Mouse (Mus musculus): ENCODE results near the gene Astn2. TPM values are rescaled to one million over a fixed set of nuclear protein-coding genes. Genes with fewer than 3 reads are reported as not detected.

Astn2 gene
- polyA plus RNA-seq, 1 experiment: 1.1 TPM

GRCm38 (mm10) chr4:65642611-65643010 lies 761.8 kb downstream of the Astn2 start:
- WGBS: 46% methylated on average over 5 of the region's 5 CpGs
- H3K4me3 ChIP-seq (replicated peaks; ENCODE audit: control insufficient read depth, low read depth, low read length): no peak overlapping the region
- TF ChIP-seq POLR2A (IDR thresholded peaks at IDR 0.05; ENCODE audit: borderline replicate concordance, control insufficient read depth, low read depth, low read length): no peak
- no peak overlapping the region for H3K27ac ChIP-seq (ENCODE audit: control insufficient read depth, insufficient read depth, low read depth, low read length, poor library complexity)
- no peaks in the 10 kb centered on the region for H3K4me1 ChIP-seq (ENCODE audit: control insufficient read depth, insufficient read depth, low read length)

GRCm38 (mm10) chr4:65638231-65638630 lies 766.2 kb downstream of the Astn2 start:
- H3K4me3 ChIP-seq (replicated peaks; ENCODE audit: control insufficient read depth, low read depth, low read length): no peak overlapping the region
- H3K4me1 ChIP-seq (ENCODE audit: control insufficient read depth, insufficient read depth, low read length): no peaks in the 10 kb centered on the region
- WGBS: 54% methylated on average over 3 of the region's 3 CpGs
- no peak overlapping the region for H3K27ac ChIP-seq (ENCODE audit: control insufficient read depth, insufficient read depth, low read depth, low read length, poor library complexity)
- TF ChIP-seq POLR2A (IDR thresholded peaks at IDR 0.05; ENCODE audit: borderline replicate concordance, control insufficient read depth, low read depth, low read length) (no peak), CTCF (IDR thresholded peaks at IDR 0.05; ENCODE audit: control insufficient read depth, insufficient read depth, low read length) (no peak)

GRCm38 (mm10) chr4:65620125-65620524 lies 784.3 kb downstream of the Astn2 start:
- TF ChIP-seq CTCF (IDR thresholded peaks at IDR 0.05; ENCODE audit: control insufficient read depth, insufficient read depth, low read length): no peak
- TF ChIP-seq POLR2A (IDR thresholded peaks at IDR 0.05; ENCODE audit: borderline replicate concordance, control insufficient read depth, low read depth, low read length): no peak

GRCm38 (mm10) chr4:65613135-65613534 lies 791.3 kb downstream of the Astn2 start:
- no peak overlapping the region for H3K4me3 ChIP-seq (replicated peaks; ENCODE audit: control insufficient read depth, low read depth, low read length)
- WGBS: 95% methylated on average over 14 of the region's 14 CpGs
- no peak for TF ChIP-seq CTCF (IDR thresholded peaks at IDR 0.05; ENCODE audit: control insufficient read depth, insufficient read depth, low read length)
- TF ChIP-seq POLR2A (IDR thresholded peaks at IDR 0.05; ENCODE audit: borderline replicate concordance, control insufficient read depth, low read depth, low read length): no peak
- H3K4me1 ChIP-seq (ENCODE audit: control insufficient read depth, insufficient read depth, low read length): no peaks in the 10 kb centered on the region
- no peak overlapping the region for H3K27ac ChIP-seq (ENCODE audit: control insufficient read depth, insufficient read depth, low read depth, low read length, poor library complexity)

More at GRCm38 (mm10) chr4:65620125-65620524, 784.3 kb downstream of the Astn2 start:
- no peak overlapping the region for H3K27ac ChIP-seq (ENCODE audit: control insufficient read depth, insufficient read depth, low read depth, low read length, poor library complexity)
- WGBS: 80% methylated on average over 3 of the region's 3 CpGs
- H3K4me3 ChIP-seq (replicated peaks; ENCODE audit: control insufficient read depth, low read depth, low read length): no peak overlapping the region
- H3K4me1 ChIP-seq (ENCODE audit: control insufficient read depth, insufficient read depth, low read length): no peaks in the 10 kb centered on the region

GRCm38 (mm10) chr4:65610896-65611295 lies 793.5 kb downstream of the Astn2 start:
- Histone ChIP-seq H3K4me3 (replicated peaks; ENCODE audit: control insufficient read depth, low read depth, low read length) (no peak overlapping the region), H3K4me1 (ENCODE audit: control insufficient read depth, insufficient read depth, low read length) (no peaks in the 10 kb centered on the region), H3K27ac (ENCODE audit: control insufficient read depth, insufficient read depth, low read depth, low read length, poor library complexity) (no peak overlapping the region)
- 85% methylated on average over 6 of the region's 6 CpGs for WGBS
- no peak for TF ChIP-seq CTCF (IDR thresholded peaks at IDR 0.05; ENCODE audit: control insufficient read depth, insufficient read depth, low read length)
- no peak for TF ChIP-seq POLR2A (IDR thresholded peaks at IDR 0.05; ENCODE audit: borderline replicate concordance, control insufficient read depth, low read depth, low read length)

- no peak overlapping the region for H3K27ac ChIP-seq (ENCODE audit: control insufficient read depth, insufficient read depth, low read depth, low read length, poor library complexity)
- no peak overlapping the region for H3K4me3 ChIP-seq (replicated peaks; ENCODE audit: control insufficient read depth, low read depth, low read length)
- no peaks in the 10 kb centered on the region for H3K4me1 ChIP-seq (ENCODE audit: control insufficient read depth, insufficient read depth, low read length)
- TF ChIP-seq CTCF (IDR thresholded peaks at IDR 0.05; ENCODE audit: control insufficient read depth, insufficient read depth, low read length): no peak
- no peak for TF ChIP-seq POLR2A (IDR thresholded peaks at IDR 0.05; ENCODE audit: borderline replicate concordance, control insufficient read depth, low read depth, low read length)
- 87% methylated on average over 5 of the region's 5 CpGs for whole genome bisulfite sequencing
Observed at GRCm38 (mm10) chr4:65610329-65610728, 794.1 kb downstream of the Astn2 start.

GRCm38 (mm10) chr4:65608112-65608511 lies 796.3 kb downstream of the Astn2 start:
- TF ChIP-seq POLR2A (IDR thresholded peaks at IDR 0.05; ENCODE audit: borderline replicate concordance, control insufficient read depth, low read depth, low read length) (no peak), CTCF (IDR thresholded peaks at IDR 0.05; ENCODE audit: control insufficient read depth, insufficient read depth, low read length) (no peak)
- 83% methylated on average over 4 of the region's 4 CpGs for WGBS
- H3K4me3 ChIP-seq (replicated peaks; ENCODE audit: control insufficient read depth, low read depth, low read length): no peak overlapping the region
- H3K27ac ChIP-seq (ENCODE audit: control insufficient read depth, insufficient read depth, low read depth, low read length, poor library complexity): no peak overlapping the region
- no peaks in the 10 kb centered on the region; the same call in 1 of the 2 replicates for H3K4me1 ChIP-seq (ENCODE audit: control insufficient read depth, insufficient read depth, low read length)

- H3K4me3 ChIP-seq (replicated peaks; ENCODE audit: control insufficient read depth, low read depth, low read length): no peak overlapping the region
- no peak overlapping the region for H3K27ac ChIP-seq (ENCODE audit: control insufficient read depth, insufficient read depth, low read depth, low read length, poor library complexity)
- no peaks in the 10 kb centered on the region; the same call in 1 of the 2 replicates for H3K4me1 ChIP-seq (ENCODE audit: control insufficient read depth, insufficient read depth, low read length)
- WGBS: 69% methylated on average over 10 of the region's 10 CpGs
- TF ChIP-seq POLR2A (IDR thresholded peaks at IDR 0.05; ENCODE audit: borderline replicate concordance, control insufficient read depth, low read depth, low read length) (no peak), CTCF (IDR thresholded peaks at IDR 0.05; ENCODE audit: control insufficient read depth, insufficient read depth, low read length) (no peak)
Observed at GRCm38 (mm10) chr4:65607184-65607631, 797.2 kb downstream of the Astn2 start.

- H3K27ac ChIP-seq (ENCODE audit: control insufficient read depth, insufficient read depth, low read depth, low read length, poor library complexity): no peak overlapping the region
- peak overlapping the region; percentile 89 for H3K4me3 ChIP-seq (replicated peaks; ENCODE audit: control insufficient read depth, low read depth, low read length)
- WGBS: under 1% methylated on average over 21 of the region's 21 CpGs
- TF ChIP-seq POLR2A (IDR thresholded peaks at IDR 0.05; ENCODE audit: borderline replicate concordance, control insufficient read depth, low read depth, low read length): no peak
- no peak for TF ChIP-seq CTCF (IDR thresholded peaks at IDR 0.05; ENCODE audit: control insufficient read depth, insufficient read depth, low read length)
- no peaks in the 10 kb centered on the region; the same call in 1 of the 2 replicates for H3K4me1 ChIP-seq (ENCODE audit: control insufficient read depth, insufficient read depth, low read length)
Observed at GRCm38 (mm10) chr4:65605151-65605702, 799.2 kb downstream of the Astn2 start.

Measured in bone marrow, adult 2 months (tissue).